Comparison of ENCODE assay signal across 12 mouse cellular contexts in genomic region chr12:17358981-17359380, GRCm38 (mm10). TPM values are rescaled to one million over a fixed set of nuclear protein-coding genes. Genes with fewer than 3 reads are reported as not detected.
DNase-seq lines count a peak whose midpoint lies in the region; ATAC-seq and TF ChIP-seq lines count a peak whose summit lies in the region.
"Had no signal": no experiment of that assay in that cellular context is flagged by ENCODE, and none has a peak within 500 bp of the region (broad histone marks: within the 10 kb centered on the region; RNA-seq: fewer than 3 reads in every experiment).

No protein-coding gene starts in this region.

- no peak overlapping the region for H3K9ac ChIP-seq in forebrain, postnatal 0 days
- H3K9ac ChIP-seq in forebrain, embryonic 11.5 days (ENCODE audit: low read length), result no peak overlapping the region
- no peak overlapping the region for H3K9ac ChIP-seq in lung, postnatal 0 days (replicated peaks; ENCODE audit: low read depth)
- H3K9ac ChIP-seq: hindbrain, embryonic 12.5 days; neural tube, embryonic 13.5 days had no signal

- ATAC-seq in forebrain, postnatal 0 days, result no peak
- ATAC-seq in forebrain, embryonic 11.5 days (replicated peaks; ENCODE audit: low FRiP score), result no peak
- no peak for ATAC-seq in lung, postnatal 0 days
- ATAC-seq in megakaryocyte, adult 5-6 weeks (ENCODE audit: poor library complexity, severe bottlenecking), result no peak

- H3K36me3 ChIP-seq in forebrain, postnatal 0 days (ENCODE audit: insufficient read depth), result peaks cover 75% of the 10 kb centered on the region
- H3K36me3 ChIP-seq in forebrain, embryonic 11.5 days (ENCODE audit: control insufficient read depth, insufficient read depth, low read length), result peaks cover 10% of the 10 kb centered on the region
- H3K36me3 ChIP-seq in lung, postnatal 0 days (ENCODE audit: insufficient read depth, low read length), result peaks cover 24% of the 10 kb centered on the region

- no peak overlapping the region for H3K4me2 ChIP-seq in forebrain, postnatal 0 days (ENCODE audit: low read depth)
- no peak overlapping the region for H3K4me2 ChIP-seq in forebrain, embryonic 11.5 days (ENCODE audit: low read depth, low read length, severe bottlenecking)
- no peak overlapping the region for H3K4me2 ChIP-seq in lung, postnatal 0 days (replicated peaks; ENCODE audit: low read depth, low read length)
- H3K4me2 ChIP-seq: hindbrain, embryonic 12.5 days; neural tube, embryonic 13.5 days had no signal

- TF ChIP-seq CTCF in forebrain, postnatal 0 days (IDR thresholded peaks at IDR 0.05; ENCODE audit: low read depth), result peak; percentile 46
- TF ChIP-seq CTCF in lung, postnatal 0 days (IDR thresholded peaks at IDR 0.05), result peak; percentile 45

- H3K27me3 ChIP-seq in forebrain, postnatal 0 days (ENCODE audit: insufficient read depth, low read length), result no peaks in the 10 kb centered on the region
- no peaks in the 10 kb centered on the region for H3K27me3 ChIP-seq in forebrain, embryonic 11.5 days (ENCODE audit: control insufficient read depth, insufficient read depth, low read length)
- no peaks in the 10 kb centered on the region for H3K27me3 ChIP-seq in lung, postnatal 0 days (replicated peaks; ENCODE audit: insufficient read depth, low read length)
- H3K27me3 ChIP-seq: hindbrain, embryonic 12.5 days; neural tube, embryonic 13.5 days had no signal

- TF ChIP-seq EP300 in lung, postnatal 0 days (IDR thresholded peaks at IDR 0.05), result no peak

- 86% methylated on average over 9 of the region's 9 CpGs for WGBS in forebrain, postnatal 0 days
- 91% methylated on average over 9 of the region's 9 CpGs for WGBS in forebrain, embryonic 11.5 days
- WGBS in lung, postnatal 0 days, result 74% methylated on average over 9 of the region's 9 CpGs

- no peak overlapping the region for H3K4me3 ChIP-seq in forebrain, postnatal 0 days (ENCODE audit: low read depth, low read length)
- no peak overlapping the region for H3K4me3 ChIP-seq in forebrain, embryonic 11.5 days (ENCODE audit: low read depth, low read length)
- no peak overlapping the region for H3K4me3 ChIP-seq in lung, postnatal 0 days (ENCODE audit: low read depth, low read length)
- H3K4me3 ChIP-seq: hindbrain, embryonic 12.5 days; neural tube, embryonic 13.5 days had no signal

- H3K4me1 ChIP-seq in forebrain, postnatal 0 days (ENCODE audit: insufficient read depth), result no peaks in the 10 kb centered on the region
- no peaks in the 10 kb centered on the region; the same call in 1 of the 2 replicates for H3K4me1 ChIP-seq in forebrain, embryonic 11.5 days (replicated peaks; ENCODE audit: control insufficient read depth, insufficient read depth, low read length)
- no peaks in the 10 kb centered on the region for H3K4me1 ChIP-seq in lung, postnatal 0 days (ENCODE audit: insufficient read depth, low read depth, low read length)

- peak; percentile 24 for DNase-seq in forebrain, postnatal 0 days
- no peak for DNase-seq in forebrain, embryonic 11.5 days (ENCODE audit: low spot score)
- DNase-seq in left cerebral cortex, adult 18-20 months (ENCODE audit: low spot score in 2 of 2), result peak; percentile 38 to 45
- DNase-seq in left cerebral cortex, postnatal 4 days, result no peak
- DNase-seq in ZHBTc4 (ENCODE audit: low read depth, low spot score), result peak; percentile 54
- DNase-seq in lung, postnatal 0 days (ENCODE audit: low spot score), result peak; percentile 14
- no peak for DNase-seq in spleen, postnatal 36 days (ENCODE audit: low spot score in 2 of 2)
- DNase-seq: thymus, adult 18-20 months had no signal

- no peak overlapping the region for H3K27ac ChIP-seq in forebrain, postnatal 0 days (ENCODE audit: low read depth, low read length)
- no peak overlapping the region for H3K27ac ChIP-seq in forebrain, embryonic 11.5 days (ENCODE audit: low read depth, low read length)
- no peak overlapping the region for H3K27ac ChIP-seq in lung, postnatal 0 days (ENCODE audit: low read length)
- H3K27ac ChIP-seq: hindbrain, embryonic 12.5 days; neural tube, embryonic 13.5 days had no signal

- no peaks in the 10 kb centered on the region for H3K9me3 ChIP-seq in forebrain, postnatal 0 days (ENCODE audit: low read length)
- no peaks in the 10 kb centered on the region for H3K9me3 ChIP-seq in forebrain, embryonic 11.5 days (ENCODE audit: control insufficient read depth, low read length)
- H3K9me3 ChIP-seq in lung, postnatal 0 days (ENCODE audit: low read length), result no peaks in the 10 kb centered on the region
- H3K9me3 ChIP-seq: hindbrain, embryonic 12.5 days; neural tube, embryonic 13.5 days had no signal

- intact Hi-C loops in left cerebral cortex, postnatal 4 days (cut with DNase I), result no loop called here

RNA-seq across cellular contexts. Expression of gene Nol10, which starts 10.7 kb away (rescaled TPM):
- total RNA-seq in forebrain, postnatal 0 days (2014; rRNA removed), result 11.6 and 13.9 TPM in 2 replicates
- 9.1 and 13.2 TPM in 2 replicates for polyA plus RNA-seq in forebrain, postnatal 0 days (2015; fragmentation: Nextera tagmentation; extraction: Ambion mirVana)
- polyA plus RNA-seq in forebrain, embryonic 11.5 days (2014; fragmentation: Nextera tagmentation; extraction: Ambion mirVana), result 33.7 and 36.1 TPM in 2 replicates
- total RNA-seq in left cerebral cortex, adult 18-20 months (2021), result 10 to 100 TPM; 20.8 to 21.3 TPM
- 10 to 100 TPM; 21.1 to 21.5 TPM for total RNA-seq in left cerebral cortex, postnatal 4 days (2021)
- 7.4 and 7.9 TPM in 2 replicates for polyA plus RNA-seq in lung, postnatal 0 days (2015; fragmentation: Nextera tagmentation; extraction: Ambion mirVana)
- total RNA-seq in megakaryocyte, adult 5-6 weeks (2015), result 7.0 and 10.6 TPM in 2 replicates
- total RNA-seq in megakaryocyte, adult 5-6 weeks (2017), result 5.9 and 6.0 TPM in 2 replicates

RNA-seq across cellular contexts. Expression of gene Atp6v1c2, which starts 29.8 kb away (rescaled TPM):
- 0.86 and 2.4 TPM in 2 replicates for total RNA-seq in forebrain, postnatal 0 days (2014; rRNA removed)
- polyA plus RNA-seq in forebrain, postnatal 0 days (2015; fragmentation: Nextera tagmentation; extraction: Ambion mirVana), result 1.3 and 1.6 TPM in 2 replicates
- polyA plus RNA-seq in forebrain, embryonic 11.5 days (2014; fragmentation: Nextera tagmentation; extraction: Ambion mirVana), result 0.39 and 0.96 TPM in 2 replicates
- 1 to 10 TPM; 3.1 to 4.7 TPM for total RNA-seq in left cerebral cortex, adult 18-20 months (2021)
- 1 to 10 TPM; 1.6 to 2.5 TPM for total RNA-seq in left cerebral cortex, postnatal 4 days (2021)
- polyA plus RNA-seq in lung, postnatal 0 days (2015; fragmentation: Nextera tagmentation; extraction: Ambion mirVana), result 55.6 and 56.4 TPM in 2 replicates
- not detected in 2 replicates for total RNA-seq in megakaryocyte, adult 5-6 weeks (2015)
- total RNA-seq in megakaryocyte, adult 5-6 weeks (2017), result not detected in 2 replicates
- polyA plus RNA-seq: liver, embryonic 16.5 days had no signal

Comparison
In these comparisons a context has a peak if more than half of its experiments do, and no peak if none do; other contexts are left out.
1. DNase-seq: peak in forebrain, postnatal 0 days (single experiment), left cerebral cortex, adult 18-20 months (2 of 2), ZHBTc4 (single experiment) and lung, postnatal 0 days (single experiment); none in forebrain, embryonic 11.5 days (single experiment), left cerebral cortex, postnatal 4 days (single experiment) and spleen, postnatal 36 days (0 of 2).